Mouse (Mus musculus) CH12.LX (cell line): ENCODE results near the gene Trex1. TPM values are rescaled to one million over a fixed set of nuclear protein-coding genes. Genes with fewer than 3 reads are reported as not detected.

Source experiments
- DNase-seq: peaks from one replicate; pipeline ENCODE4 v3.0.0-alpha.2; 2013; ENCODE audit errors: extremely low read depth
- H3K27ac ChIP-seq: 2 replicates; pipeline ENCODE4 v1.5.1; 2012; ENCODE audit warnings: low read depth, mild to moderate bottlenecking, control low read depth, moderate library complexity; ENCODE audit not compliant: insufficient read depth
- H3K27me3 ChIP-seq: replicated peaks from 2 replicates; pipeline ENCODE3; 2012; ENCODE audit warnings: inconsistent platforms
- H3K36me3 ChIP-seq, 2 experiments: replicated peaks in 1 of 2; 2 replicates each; pipeline versions ENCODE3 to v1.6.1; 2012; ENCODE audit warnings: inconsistent platforms in 1 of 2, low read length in 1 of 2, mild to moderate bottlenecking in 1 of 2, mixed read lengths in 1 of 2, moderate library complexity in 1 of 2; ENCODE audit not compliant: control insufficient read depth in 1 of 2, insufficient read depth in 1 of 2
- H3K4me1 ChIP-seq, 2 experiments: 2 replicates each; pipeline ENCODE4 v1.6.1; 2012; ENCODE audit warnings: inconsistent platforms in 1 of 2, moderate library complexity in 1 of 2; ENCODE audit not compliant: insufficient read depth in 2 of 2, control insufficient read depth in 1 of 2
- H3K4me2 ChIP-seq: 2 replicates; pipeline ENCODE4 v1.6.1; 2012; ENCODE audit warnings: low read depth, mild to moderate bottlenecking, control low read depth; ENCODE audit not compliant: poor library complexity, insufficient read depth, severe bottlenecking
- H3K4me3 ChIP-seq, 3 experiments: fragments of 150-350 bp in 1 of 3; sonication (generic) in 1 of 3; replicated peaks in 1 of 3; 2 replicates each; pipeline versions ENCODE3 to v1.5.1; 2011 to 2012; ENCODE audit warnings: low read depth in 2 of 3, low read length in 2 of 3, mild to moderate bottlenecking in 2 of 3, moderate library complexity in 2 of 3, control low read depth in 1 of 3, improper control_type of control experiment in 1 of 3, inconsistent platforms in 1 of 3, mixed read lengths in 1 of 3; ENCODE audit not compliant: poor library complexity in 1 of 3
- H3K79me2 ChIP-seq: replicated peaks from 2 replicates; pipeline ENCODE4 v1.6.1; 2012; ENCODE audit warnings: mild to moderate bottlenecking, moderate library complexity; ENCODE audit not compliant: control insufficient read depth, poor library complexity, insufficient read depth, severe bottlenecking; ENCODE audit errors: extremely low read depth
- H3K9ac ChIP-seq: 2 replicates; pipeline ENCODE4 v1.6.1; 2012; ENCODE audit warnings: low read depth, mild to moderate bottlenecking, control low read depth, moderate library complexity; ENCODE audit not compliant: insufficient read depth
- H3K9me3 ChIP-seq: replicated peaks from 2 replicates; pipeline ENCODE3; 2012; ENCODE audit warnings: low read length, inconsistent platforms, mixed read lengths
- BHLHE40 ChIP-seq: IDR thresholded peaks from 2 replicates; pipeline ENCODE4 v1.6.1; 2011; ENCODE audit warnings: mild to moderate bottlenecking, low read depth, low read length, improper control_type of control experiment
- CTCF ChIP-seq, 2 experiments: IDR thresholded peaks in 1 of 2; conservative IDR thresholded peaks in 1 of 2; 2 replicates each; pipeline ENCODE4 v1.5.1; 2011 to 2012; ENCODE audit warnings: low read depth in 2 of 2, low read length in 2 of 2, improper control_type of control experiment in 1 of 2, inconsistent platforms in 1 of 2, mild to moderate bottlenecking in 1 of 2, moderate library complexity in 1 of 2
- IRF4 ChIP-seq: IDR thresholded peaks from 2 replicates; pipeline ENCODE4 v1.6.1; 2014; ENCODE audit warnings: low read depth, mild to moderate bottlenecking, inconsistent platforms, low read length, improper control_type of control experiment
- MYC ChIP-seq: IDR thresholded peaks from 2 replicates; pipeline ENCODE4 v1.6.1; 2011; ENCODE audit warnings: low read depth, mild to moderate bottlenecking, improper control_type of control experiment, low read length
- NRF1 ChIP-seq: IDR thresholded peaks from 2 replicates; pipeline ENCODE4 v1.6.1; 2014; ENCODE audit warnings: low read depth, mild to moderate bottlenecking, inconsistent platforms, low read length, improper control_type of control experiment, moderate library complexity
- POLR2AphosphoS2 ChIP-seq: IDR thresholded peaks from 2 replicates; pipeline ENCODE4 v1.6.1; 2011; ENCODE audit warnings: low read depth, low read length, improper control_type of control experiment
- RAD21 ChIP-seq: IDR thresholded peaks from 2 replicates; pipeline ENCODE4 v1.6.1; 2011; ENCODE audit warnings: low read depth, mild to moderate bottlenecking, low read length, improper control_type of control experiment, moderate library complexity
- RCOR1 ChIP-seq: conservative IDR thresholded peaks from 2 replicates; pipeline ENCODE4 v1.6.1; 2012; ENCODE audit warnings: low read depth, mild to moderate bottlenecking, inconsistent platforms, low read length, improper control_type of control experiment
- SMC3 ChIP-seq: IDR thresholded peaks from 2 replicates; pipeline ENCODE4 v1.6.1; 2011; ENCODE audit warnings: low read depth, low read length, improper control_type of control experiment
- TCF12 ChIP-seq: IDR thresholded peaks from 2 replicates; pipeline ENCODE4 v1.6.1; 2014; ENCODE audit warnings: low read depth, mild to moderate bottlenecking, inconsistent platforms, low read length, improper control_type of control experiment
- ZKSCAN1 ChIP-seq: IDR thresholded peaks from 2 replicates; pipeline ENCODE4 v1.6.1; 2012; ENCODE audit warnings: low read depth, inconsistent platforms, low read length, improper control_type of control experiment, borderline replicate concordance
- ZNF384 ChIP-seq: IDR thresholded peaks from 2 replicates; pipeline ENCODE4 v1.6.1; 2012; ENCODE audit warnings: low read depth, low read length, improper control_type of control experiment, inconsistent platforms
- dilution Hi-C: fragments of 300-500 bp; cut with MboI; formaldehyde crosslinking; loops from 2 replicates; pipeline ENCODE4 v1.14.3; 2020; ENCODE audit warnings: low sequenced_read_pairs; ENCODE audit not compliant: extremely low pct_unique_long_range_greater_than_20kb, extremely low pct_ligation_motif_present
- in situ Hi-C: fragments of 300-500 bp; cut with MboI; formaldehyde crosslinking; loops from 3 replicates; pipeline ENCODE4 v1.14.3; 2019; ENCODE audit warnings: low sequenced_read_pairs, low pct_ligation_motif_present, low pct_unique_long_range_greater_than_20kb, mixed read lengths
- polyA plus RNA-seq: library from polyadenylated mRNA; unstranded; fragments of >175 nt; gene quantifications from 2 replicates; pipeline ENCODE4 v1.2.1, GENCODE M21; 2012; ENCODE audit warnings: low read depth; ENCODE audit not compliant: insufficient read length
- total RNA-seq, 2 experiments: library from RNA; depleted of rRNA; stranded (reverse); fragments of 300-350 nt in 1 of 2; fragments of >200 nt in 1 of 2; gene quantifications; 2 replicates each; pipeline ENCODE4 v1.2.3; 2012 to 2014

The Trex1 gene
- total and polyA plus RNA-seq, 3 experiments: 20.8 to 22.9 (median 21.1) TPM

GRCm38 (mm10) chr9:109068095-109068735, 8.7 kb upstream of the Trex1 start:
- no peak for DNase-seq
- no peak for TF ChIP-seq TCF12
- peak; percentile 34 for TF ChIP-seq RAD21
- TF ChIP-seq SMC3: peak; percentile 32
- peak in 1 of 2 experiments; percentile 58; a peak in 2 of 4 replicates for TF ChIP-seq CTCF (conservative IDR thresholded peaks at IDR 0.05 in 1 of 2, IDR thresholded peaks at IDR 0.05 in 1 of 2; ENCODE audit: low read depth in 2 of 2, low read length in 2 of 2)
- TF ChIP-seq, all 38 proteins: peak for 3
- H3K4me2 ChIP-seq: no peak overlapping the region
- in situ Hi-C loops: no loop called here
- peaks cover 60 to 86% of the 10 kb centered on the region in 2 experiments for H3K36me3 ChIP-seq
- dilution Hi-C loops: no loop called here
- H3K9me3 ChIP-seq: no peaks in the 10 kb centered on the region
- H3K4me1 ChIP-seq: peaks cover 2 to 15% of the 10 kb centered on the region in 2 experiments; a peak in 2 of 4 replicates
- H3K79me2 ChIP-seq: peaks cover 16% of the 10 kb centered on the region
- no peaks in the 10 kb centered on the region for H3K27me3 ChIP-seq
- no peak overlapping the region for H3K9ac ChIP-seq
- no peak overlapping the region for H3K4me3 ChIP-seq
- H3K27ac ChIP-seq: no peak overlapping the region

GRCm38 (mm10) chr9:109060898-109061295, 1.4 kb upstream of the Trex1 start:
- H3K9ac ChIP-seq: no peak overlapping the region
- H3K27me3 ChIP-seq: no peaks in the 10 kb centered on the region
- H3K4me1 ChIP-seq: peaks cover 30 to 42% of the 10 kb centered on the region in 2 experiments
- in situ Hi-C loops: no loop called here
- dilution Hi-C loops: no loop called here
- H3K27ac ChIP-seq: no peak overlapping the region
- peaks cover 21% of the 10 kb centered on the region for H3K79me2 ChIP-seq
- H3K36me3 ChIP-seq: peaks cover 60 to 87% of the 10 kb centered on the region in 2 experiments
- H3K9me3 ChIP-seq: no peaks in the 10 kb centered on the region
- no peak for DNase-seq
- H3K4me2 ChIP-seq: no peak overlapping the region
- no peak for TF ChIP-seq MYC
- TF ChIP-seq POLR2AphosphoS2: no peak
- no peak for TF ChIP-seq RCOR1
- no peak for TF ChIP-seq SMC3
- no peak overlapping the region for H3K4me3 ChIP-seq

GRCm38 (mm10) chr9:109060184-109060897, 807 bp upstream of the Trex1 start:
- Histone ChIP-seq H3K27me3 (no peaks in the 10 kb centered on the region), H3K9me3 (no peaks in the 10 kb centered on the region), H3K4me3 (peak overlapping the region in 1 of 3 experiments; percentile 40), H3K79me2 (peaks cover 26% of the 10 kb centered on the region), H3K4me2 (peak overlapping the region; percentile 55), H3K27ac (peak overlapping the region; percentile 89), H3K4me1 (peaks cover 35 to 48% of the 10 kb centered on the region in 2 experiments), H3K9ac (peak overlapping the region; percentile 37), H3K36me3 (peaks cover 57 to 87% of the 10 kb centered on the region in 2 experiments)
- TF ChIP-seq ZKSCAN1 (no peak), SMC3 (no peak), NRF1 (no peak), CTCF (conservative IDR thresholded peaks at IDR 0.05 in 1 of 2, IDR thresholded peaks at IDR 0.05 in 1 of 2; ENCODE audit: low read depth in 2 of 2, low read length in 2 of 2) (no peak), ZNF384 (no peak), BHLHE40 (no peak), IRF4 (no peak), RAD21 (no peak)
- DNase-seq: no peak
- dilution Hi-C loops (no loop called here), in situ Hi-C loops (no loop called here)
